Mouse (Mus musculus): Measurements from ENCODE around the gene Sfmbt2. TPM values are rescaled to one million over a fixed set of nuclear protein-coding genes. Genes with fewer than 3 reads are reported as not detected.

The Sfmbt2 gene
- polyA plus RNA-seq, 1 experiment from 2014 or later, result 3.8 TPM

DNA sequence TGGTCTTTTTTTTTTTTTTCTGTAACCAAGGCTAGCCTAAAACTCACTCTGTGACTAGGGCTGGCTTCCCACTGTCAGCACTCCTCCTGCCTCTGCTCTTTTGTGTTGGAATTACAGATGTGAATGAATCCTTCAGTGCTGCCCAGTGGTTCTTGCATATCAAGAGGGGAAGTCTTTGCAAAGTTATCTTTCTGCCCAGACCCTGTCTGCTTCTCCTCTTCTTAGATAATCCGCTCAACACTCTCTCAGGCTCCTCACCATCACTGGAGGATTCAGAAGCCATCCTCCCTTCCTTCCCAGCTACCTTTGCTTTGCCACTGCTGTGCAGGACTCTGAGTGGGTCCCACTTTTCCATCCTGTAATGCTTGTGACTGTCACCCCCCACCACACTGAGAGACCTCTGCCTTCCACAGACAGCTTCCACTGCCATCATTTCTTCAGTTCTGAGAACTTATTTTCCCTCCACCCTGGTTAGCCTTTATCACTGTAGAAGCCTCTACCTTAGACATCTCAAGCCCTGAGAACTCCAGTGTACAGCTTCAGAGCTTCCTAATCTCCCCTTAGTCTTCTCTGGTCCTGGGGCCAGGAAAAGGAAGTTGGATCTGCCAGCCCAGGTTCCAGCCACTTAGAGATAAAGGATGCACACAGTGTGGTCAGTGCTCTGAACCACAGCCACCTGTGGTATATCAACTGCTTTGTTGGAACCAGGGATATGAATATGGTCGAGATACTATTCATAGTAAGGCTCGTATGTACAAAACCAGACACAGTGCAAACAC lies 205.8 kb downstream of the Sfmbt2 start:
- 88% methylated on average over 3 of the region's 3 CpGs for WGBS
- H3K9ac ChIP-seq, result no peak overlapping the region
- no peaks in the 10 kb centered on the region for H3K27me3 ChIP-seq
- ATAC-seq (ENCODE audit: low FRiP score, low read depth), result no peak
- no peaks in the 10 kb centered on the region for H3K36me3 ChIP-seq
- no peaks in the 10 kb centered on the region for H3K9me3 ChIP-seq
- no peak overlapping the region for H3K4me3 ChIP-seq
- no peak overlapping the region for H3K4me2 ChIP-seq (replicated peaks)
- no peak overlapping the region for H3K27ac ChIP-seq
- H3K4me1 ChIP-seq, result no peaks in the 10 kb centered on the region

DNA sequence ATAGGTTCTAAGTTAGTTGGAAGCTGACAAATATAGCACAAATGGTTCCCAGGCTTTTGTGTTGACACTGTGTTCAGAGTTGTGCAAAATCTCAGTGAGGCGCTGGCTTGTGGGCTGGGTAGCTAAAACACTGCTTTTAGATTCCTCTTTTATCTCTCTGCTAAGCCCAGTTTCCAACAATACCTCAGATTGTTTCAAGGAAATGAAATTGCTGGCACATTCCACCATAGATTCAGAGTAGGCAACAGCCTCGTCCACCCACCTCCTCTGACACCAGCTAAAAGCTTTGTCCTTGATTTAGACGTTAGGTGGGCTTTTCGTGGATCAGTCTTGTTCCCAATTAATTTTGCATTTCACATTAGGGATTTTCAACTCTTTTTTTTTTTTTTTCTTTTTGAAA lies 212.4 kb downstream of the Sfmbt2 start:
- Histone ChIP-seq H3K4me3 (no peak overlapping the region), H3K9ac (no peak overlapping the region), H3K27me3 (no peaks in the 10 kb centered on the region), H3K27ac (no peak overlapping the region), H3K36me3 (no peaks in the 10 kb centered on the region), H3K4me1 (no peaks in the 10 kb centered on the region), H3K9me3 (no peaks in the 10 kb centered on the region), H3K4me2 (replicated peaks) (no peak overlapping the region)
- no peak for ATAC-seq (ENCODE audit: low FRiP score, low read depth)
- WGBS, result 72% methylated on average over 4 of the region's 4 CpGs

- Histone ChIP-seq H3K27ac (no peak overlapping the region), H3K27me3 (no peaks in the 10 kb centered on the region), H3K36me3 (no peaks in the 10 kb centered on the region), H3K4me2 (replicated peaks) (no peak overlapping the region), H3K9ac (no peak overlapping the region), H3K9me3 (no peaks in the 10 kb centered on the region), H3K4me1 (no peaks in the 10 kb centered on the region), H3K4me3 (no peak overlapping the region)
- 42% methylated on average over 5 of the region's 5 CpGs for WGBS
- no peak for ATAC-seq (ENCODE audit: low FRiP score, low read depth)
Measured at GRCm38 (mm10) chr2:10583103-10583502, 212.8 kb downstream of the Sfmbt2 start.

- no peak for ATAC-seq (ENCODE audit: low FRiP score, low read depth)
- H3K4me1 ChIP-seq, result no peaks in the 10 kb centered on the region
- 0 out of 2 replicates have a peak, but pooled peaks cover 3% of the 10 kb centered on the region for H3K36me3 ChIP-seq
- no peak overlapping the region for H3K9ac ChIP-seq
- no peak overlapping the region for H3K4me2 ChIP-seq (replicated peaks)
- 78% methylated on average over 5 of the region's 5 CpGs for WGBS
- H3K4me3 ChIP-seq, result no peak overlapping the region
- no peaks in the 10 kb centered on the region for H3K9me3 ChIP-seq
- no peaks in the 10 kb centered on the region for H3K27me3 ChIP-seq
- no peak overlapping the region for H3K27ac ChIP-seq
Measured at GRCm38 (mm10) chr2:10591310-10591709, 221.0 kb downstream of the Sfmbt2 start.

- H3K27ac ChIP-seq, result no peak overlapping the region
- WGBS, result 41% methylated on average over 2 of the region's 2 CpGs
- H3K4me2 ChIP-seq (replicated peaks), result no peak overlapping the region
- H3K4me1 ChIP-seq, result no peaks in the 10 kb centered on the region
- H3K36me3 ChIP-seq, result no peaks in the 10 kb centered on the region
- H3K9ac ChIP-seq, result no peak overlapping the region
- no peaks in the 10 kb centered on the region for H3K9me3 ChIP-seq
- no peaks in the 10 kb centered on the region for H3K27me3 ChIP-seq
- no peak overlapping the region for H3K4me3 ChIP-seq
- ATAC-seq (ENCODE audit: low FRiP score, low read depth), result no peak
Measured at GRCm38 (mm10) chr2:10615500-10615899, 245.2 kb downstream of the Sfmbt2 start.

MicroRNAs encoded within 50 kb of the gene (microRNA counts, 519-probe panel; counts per million panel counts)
- microRNA mmu-miR-297a+mmu-miR-466f+mmu-miR-669b, result 594 counts per million, percentile 2 among the panel's probes with 10 or more counts
- microRNA mmu-miR-297b-3p, result not detected
- not detected for microRNA mmu-miR-297b-5p
- microRNA mmu-miR-297c, result 2,507 counts per million, percentile 36 among the panel's probes with 10 or more counts
- 3,429 counts per million, percentile 60 among the panel's probes with 10 or more counts for microRNA mmu-miR-466a-3p+mmu-miR-466b-3-3p
- microRNA mmu-miR-466a-5p+mmu-miR-466e-5p, result not detected
- 2,250 counts per million, percentile 31 among the panel's probes with 10 or more counts for microRNA mmu-miR-466c-5p
- 2,039 counts per million, percentile 25 among the panel's probes with 10 or more counts for microRNA mmu-miR-466d-3p
- not detected for microRNA mmu-miR-466d-5p
- microRNA mmu-miR-466f-5p, result not detected
- microRNA mmu-miR-466g, result 3,718 counts per million, percentile 69 among the panel's probes with 10 or more counts
- not detected for microRNA mmu-miR-466h
- microRNA mmu-miR-466l, result 1,961 counts per million, percentile 24 among the panel's probes with 10 or more counts
- 2,242 counts per million, percentile 31 among the panel's probes with 10 or more counts for microRNA mmu-miR-467a
- microRNA mmu-miR-467b, result not detected
- 2,390 counts per million, percentile 33 among the panel's probes with 10 or more counts for microRNA mmu-miR-467c
- not detected for microRNA mmu-miR-467d
- microRNA mmu-miR-467e, result 2,570 counts per million, percentile 38 among the panel's probes with 10 or more counts
- 3,328 counts per million, percentile 57 among the panel's probes with 10 or more counts for microRNA mmu-miR-669a
- 1,211 counts per million, percentile 11 among the panel's probes with 10 or more counts for microRNA mmu-miR-669e
- microRNA mmu-miR-669f, result 3,874 counts per million, percentile 74 among the panel's probes with 10 or more counts
- microRNA mmu-miR-669g, result not detected
- microRNA mmu-miR-669h-5p, result not detected
- not detected for microRNA mmu-miR-669i
- 1,890 counts per million, percentile 22 among the panel's probes with 10 or more counts for microRNA mmu-miR-669j
- not detected for microRNA mmu-miR-669m
- 2,406 counts per million, percentile 33 among the panel's probes with 10 or more counts for microRNA mmu-miR-669o

Small RNA genes lying within 50 kb of the gene (microRNA-seq; reads per million reads assigned to microRNA genes)
- not detected for gene Gm22051
- gene Gm22072, result not detected
- gene Gm22091, result not detected
- not detected for gene Gm22166
- gene Gm22239, result not detected
- gene Gm22626, result not detected
- not detected for gene Gm22635
- gene Gm22677, result not detected
- not detected for gene Gm22678
- not detected for gene Gm22775
- gene Gm22925, result 0.87 reads per million
- not detected for gene Gm23108
- gene Gm23288, result not detected
- not detected for gene Gm23542
- gene Gm23569, result not detected
- not detected for gene Gm23571
- gene Gm23578, result not detected
- gene Gm23651, result not detected
- not detected for gene Gm23988
- not detected for gene Gm24028
- not detected for gene Gm24167
- not detected for gene Gm24315
- not detected for gene Gm24342
- gene Gm24488, result not detected
- gene Gm24640, result not detected
- not detected for gene Gm24673
- gene Gm24761, result not detected
- gene Gm24806, result not detected
- gene Gm25022, result not detected
- gene Gm25158, result not detected
- gene Gm25263, result not detected
- gene Gm25285, result not detected
- not detected for gene Gm25316
- not detected for gene Gm25451
- not detected for gene Gm25673
- gene Gm25680, result not detected
- gene Gm25701, result not detected
- gene Gm25753, result not detected
- not detected for gene Gm25943
- gene Gm26060, result not detected
- not detected for gene Gm26073
- gene Gm26092, result not detected
- gene Gm26156, result not detected
- not detected for gene Gm26229
- gene Gm26398, result not detected
- gene Gm26426, result not detected
- not detected for gene Gm26431
- gene Gm26491, result not detected
- 2.1 reads per million, percentile 5 among the genes with 10 or more reads in this experiment for gene Mir297a-2
- gene Mir297a-3, result not detected
- not detected for gene Mir297a-4
- not detected for gene Mir297b
- not detected for gene Mir297c
- gene Mir466, result 0.52 reads per million
- not detected for gene Mir466b-1
- gene Mir466b-2, result not detected
- not detected for gene Mir466b-3
- gene Mir466b-4, result not detected
- not detected for gene Mir466b-5
- not detected for gene Mir466b-6
- gene Mir466b-7, result not detected
- gene Mir466b-8, result not detected
- gene Mir466c-1, result not detected
- not detected for gene Mir466c-2
- 0.52 reads per million for gene Mir466d
- gene Mir466e, result not detected
- gene Mir466f-1, result not detected
- gene Mir466f-2, result not detected
- not detected for gene Mir466f-3
- gene Mir466g, result 0.87 reads per million
- not detected for gene Mir466h
- not detected for gene Mir466l
- not detected for gene Mir466m
- 17.1 reads per million, percentile 33 among the genes with 10 or more reads in this experiment for gene Mir466n
- gene Mir466o, result 0.52 reads per million
- not detected for gene Mir466p
- gene Mir467a-1, result not detected
- not detected for gene Mir467a-10
- not detected for gene Mir467a-2
- gene Mir467a-3, result not detected
- not detected for gene Mir467a-4
- gene Mir467a-5, result not detected
- not detected for gene Mir467a-6
- gene Mir467a-7, result not detected
- gene Mir467a-8, result not detected
- not detected for gene Mir467a-9
- gene Mir467b, result 1.7 reads per million, percentile 2 among the genes with 10 or more reads in this experiment
- gene Mir467c, result 1,142 reads per million, percentile 77 among the genes with 10 or more reads in this experiment
- 1,446 reads per million, percentile 78 among the genes with 10 or more reads in this experiment for gene Mir467d
- gene Mir467e, result 1,544 reads per million, percentile 79 among the genes with 10 or more reads in this experiment
- not detected for gene Mir669a-1
- not detected for gene Mir669a-10
- not detected for gene Mir669a-11
- not detected for gene Mir669a-12
- gene Mir669a-2, result not detected
- 0.70 reads per million for gene Mir669a-3
- not detected for gene Mir669a-4
- not detected for gene Mir669a-5
- not detected for gene Mir669a-6
- not detected for gene Mir669a-7
- gene Mir669a-8, result not detected
- gene Mir669a-9, result not detected
- gene Mir669b, result not detected
- gene Mir669c, result 98.0 reads per million, percentile 53 among the genes with 10 or more reads in this experiment
- gene Mir669d, result not detected
- not detected for gene Mir669d-2
- gene Mir669e, result 19.5 reads per million, percentile 35 among the genes with 10 or more reads in this experiment
- gene Mir669f, result 0.70 reads per million
- not detected for gene Mir669g
- 1.0 reads per million for gene Mir669h
- not detected for gene Mir669i
- not detected for gene Mir669j
- not detected for gene Mir669k
- 318 reads per million, percentile 65 among the genes with 10 or more reads in this experiment for gene Mir669l
- not detected for gene Mir669m-1
- not detected for gene Mir669m-2
- gene Mir669o, result 342 reads per million, percentile 66 among the genes with 10 or more reads in this experiment
- not detected for gene Mir669p-1
- not detected for gene Mir669p-2

Other genes with a start within 250 kb of the Sfmbt2 start
- gene Itih2, start 239.1 kb upstream of the Sfmbt2 start, polyA plus RNA-seq (2015; fragmentation: Nextera tagmentation; extraction: Ambion mirVana), result 0.11 and 0.94 TPM in 2 replicates
- 6.6 and 7.0 TPM in 2 replicates for gene Itih5, start 216.9 kb upstream of the Sfmbt2 start, polyA plus RNA-seq (2015; fragmentation: Nextera tagmentation; extraction: Ambion mirVana)

Data from limb, embryonic 13.5 days (tissue).